17 mouse cellular contexts compared by ENCODE assay signal in genomic region chr8:123389026-123389425, GRCm38 (mm10). TPM values are rescaled to one million over a fixed set of nuclear protein-coding genes. Genes with fewer than 3 reads are reported as not detected.
DNase-seq lines count a peak whose midpoint lies in the region; ATAC-seq lines count a peak whose summit lies in the region.
"Had no signal": no experiment of that assay in that cellular context is flagged by ENCODE, and none has a peak within 500 bp of the region (broad histone marks: within the 10 kb centered on the region; RNA-seq: fewer than 3 reads in every experiment).

No protein-coding gene starts in this region.

- H3K4me3 ChIP-seq in hindbrain, embryonic 13.5 days = no peak overlapping the region
- no peak overlapping the region for H3K4me3 ChIP-seq in hindbrain, embryonic 12.5 days
- H3K4me3 ChIP-seq: embryonic facial prominence, embryonic 10.5 days; layer of hippocampus, adult 2 months; midbrain, embryonic 15.5 days had no signal

- no peak overlapping the region for H3K4me2 ChIP-seq in hindbrain, embryonic 13.5 days
- no peak overlapping the region for H3K4me2 ChIP-seq in hindbrain, embryonic 12.5 days (replicated peaks)
- H3K4me2 ChIP-seq: midbrain, embryonic 15.5 days had no signal

- H3K9ac ChIP-seq in hindbrain, embryonic 13.5 days = peak overlapping the region; percentile 24; the same call in 1 of the 2 replicates
- H3K9ac ChIP-seq in hindbrain, embryonic 12.5 days = no peak overlapping the region
- H3K9ac ChIP-seq: midbrain, embryonic 15.5 days had no signal

- no peaks in the 10 kb centered on the region for H3K4me1 ChIP-seq in hindbrain, embryonic 13.5 days (replicated peaks)
- no peaks in the 10 kb centered on the region for H3K4me1 ChIP-seq in hindbrain, embryonic 12.5 days
- H3K4me1 ChIP-seq: embryonic facial prominence, embryonic 10.5 days; midbrain, embryonic 15.5 days had no signal

- no peak overlapping the region for H3K27ac ChIP-seq in hindbrain, embryonic 13.5 days
- H3K27ac ChIP-seq in hindbrain, embryonic 12.5 days = no peak overlapping the region
- H3K27ac ChIP-seq: embryonic facial prominence, embryonic 10.5 days; layer of hippocampus, adult 2 months; macrophage; midbrain, embryonic 15.5 days had no signal

- ATAC-seq in hindbrain, embryonic 13.5 days (ENCODE audit: low FRiP score) = no peak
- no peak for ATAC-seq in hindbrain, embryonic 12.5 days (ENCODE audit: low FRiP score)
- ATAC-seq: hindbrain, embryonic 16.5 days; midbrain, embryonic 15.5 days had no signal

- WGBS in hindbrain, embryonic 13.5 days = 93% methylated on average over 7 of the region's 7 CpGs
- WGBS in hindbrain, embryonic 12.5 days = 96% methylated on average over 7 of the region's 7 CpGs

- H3K36me3 ChIP-seq in hindbrain, embryonic 13.5 days = peaks cover 100% of the 10 kb centered on the region
- peaks cover 100% of the 10 kb centered on the region for H3K36me3 ChIP-seq in hindbrain, embryonic 12.5 days

- DNase-seq in brain, adult 2 months (ENCODE audit: low read depth, low spot score) = peak; percentile 70
- DNase-seq in cerebellum, adult 9-10 months = peak; percentile 76
- DNase-seq in kidney, postnatal 25 days = peak; percentile 58 to 81
- DNase-seq in right cerebral cortex, postnatal 4 days = no peak
- DNase-seq in testis, postnatal 10 days (ENCODE audit: low spot score) = no peak
- DNase-seq: adrenal gland, postnatal 10 days; heart, adult 11 months; thymus, postnatal 36 days had no signal

- no peaks in the 10 kb centered on the region for H3K9me3 ChIP-seq in hindbrain, embryonic 13.5 days
- H3K9me3 ChIP-seq in hindbrain, embryonic 12.5 days (replicated peaks) = no peaks in the 10 kb centered on the region
- H3K9me3 ChIP-seq: embryonic facial prominence, embryonic 10.5 days; midbrain, embryonic 15.5 days had no signal

- H3K27me3 ChIP-seq in hindbrain, embryonic 13.5 days = no peaks in the 10 kb centered on the region
- no peaks in the 10 kb centered on the region for H3K27me3 ChIP-seq in hindbrain, embryonic 12.5 days
- H3K27me3 ChIP-seq: midbrain, embryonic 15.5 days had no signal

RNA-seq across cellular contexts. Expression of gene Tcf25, which starts 15.5 kb away (rescaled TPM):
- 273 and 284 TPM in 2 replicates for polyA plus RNA-seq in hindbrain, embryonic 13.5 days (2015; fragmentation: Nextera tagmentation; extraction: Ambion mirVana)
- 212 and 231 TPM in 2 replicates for polyA plus RNA-seq in hindbrain, embryonic 12.5 days (2016; fragmentation: Nextera tagmentation; extraction: Ambion mirVana)

RNA-seq across cellular contexts. Expression of gene Mc1r, which starts 17.9 kb away (rescaled TPM):
- polyA plus RNA-seq in hindbrain, embryonic 13.5 days (2015; fragmentation: Nextera tagmentation; extraction: Ambion mirVana) = 0.17 TPM in 2 replicates
- 0.09 and 0.20 TPM in 2 replicates for polyA plus RNA-seq in hindbrain, embryonic 12.5 days (2016; fragmentation: Nextera tagmentation; extraction: Ambion mirVana)
- polyA plus RNA-seq: embryonic facial prominence, embryonic 10.5 days; liver, adult 2 months; macrophage; neural tube, embryonic 11.5 days had no signal

RNA-seq across cellular contexts. Expression of gene Tubb3, which starts 22.2 kb away (rescaled TPM):
- polyA plus RNA-seq in hindbrain, embryonic 13.5 days (2015; fragmentation: Nextera tagmentation; extraction: Ambion mirVana) = 1,817 and 1,895 TPM in 2 replicates
- 1,043 and 1,050 TPM in 2 replicates for polyA plus RNA-seq in hindbrain, embryonic 12.5 days (2016; fragmentation: Nextera tagmentation; extraction: Ambion mirVana)
- polyA plus RNA-seq: liver, adult 2 months; macrophage had no signal

RNA-seq across cellular contexts. Expression of gene Def8, which starts 34.3 kb away (rescaled TPM):
- polyA plus RNA-seq in hindbrain, embryonic 13.5 days (2015; fragmentation: Nextera tagmentation; extraction: Ambion mirVana) = 42.2 and 44.3 TPM in 2 replicates
- 40.1 and 42.5 TPM in 2 replicates for polyA plus RNA-seq in hindbrain, embryonic 12.5 days (2016; fragmentation: Nextera tagmentation; extraction: Ambion mirVana)

RNA-seq across cellular contexts. Expression of gene Spire2, which starts 56.5 kb away (rescaled TPM):
- 39.1 and 39.6 TPM in 2 replicates for polyA plus RNA-seq in hindbrain, embryonic 13.5 days (2015; fragmentation: Nextera tagmentation; extraction: Ambion mirVana)
- polyA plus RNA-seq in hindbrain, embryonic 12.5 days (2016; fragmentation: Nextera tagmentation; extraction: Ambion mirVana) = 28.9 and 32.2 TPM in 2 replicates
- polyA plus RNA-seq: macrophage had no signal

Comparison
In these comparisons a context has a peak if more than half of its experiments do, and no peak if none do; other contexts are left out.
1. DNase-seq: peak in brain, adult 2 months (single experiment), cerebellum, adult 9-10 months (single experiment) and kidney, postnatal 25 days (2 of 2); none in right cerebral cortex, postnatal 4 days (single experiment) and testis, postnatal 10 days (single experiment).